Mouse (Mus musculus) thymus, adult 2 months (tissue): ENCODE measurements around the gene Gm525.

Experiments
- CTCF ChIP-seq: fragments of 200-500 bp; IDR thresholded peaks from 2 replicates; pipeline ENCODE4 v1.5.1; 2012; ENCODE audit warnings: mild to moderate bottlenecking, control low read depth, low read length, moderate library complexity, borderline replicate concordance; ENCODE audit not compliant: control insufficient read depth, poor library complexity, insufficient read depth; ENCODE audit errors: extremely low read depth
- POLR2A ChIP-seq: fragments of 200-500 bp; IDR thresholded peaks from 2 replicates; pipeline ENCODE4 v1.6.1; 2012; ENCODE audit warnings: mild to moderate bottlenecking, low read length, control low read depth, moderate library complexity; ENCODE audit not compliant: control insufficient read depth, poor library complexity, insufficient read depth; ENCODE audit errors: extremely low read depth

GRCm38 (mm10) chr11:89098083-89098835 lies 24.6 kb downstream of the Gm525 start:
- TF ChIP-seq CTCF: no peak
- TF ChIP-seq POLR2A: no peak
